Mouse (Mus musculus) kidney, postnatal 25 days (tissue): ENCODE measurements around the gene Postn.

Experiments
- DNase-seq, 2 experiments: peaks; one replicate each; pipeline ENCODE4 v3.0.0; 2021; ENCODE audit warnings: mixed read lengths in 2 of 2

Postn gene

DNA sequence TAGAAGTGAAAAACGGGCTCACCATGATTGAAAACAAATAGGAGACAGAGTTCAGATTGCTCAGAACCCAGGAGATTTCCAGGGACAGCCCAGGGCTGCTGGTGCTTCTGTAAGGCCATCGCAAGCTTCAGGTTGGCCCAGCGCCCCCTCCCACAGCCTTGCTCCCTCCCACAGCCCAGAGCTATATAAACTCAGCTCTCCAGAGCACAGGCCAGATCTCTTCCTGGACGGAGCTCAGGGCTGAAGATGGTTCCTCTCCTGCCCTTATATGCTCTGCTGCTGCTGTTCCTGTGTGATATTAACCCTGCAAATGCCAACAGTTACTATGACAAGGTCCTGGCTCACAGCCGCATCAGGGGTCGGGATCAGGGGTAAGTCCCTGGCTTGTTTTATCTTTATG, at the start of gene Postn:
Gene Postn (plus strand): TSS at position 213 of the 400 bp plus-strand sequence.
- no peak for DNase-seq

DNA sequence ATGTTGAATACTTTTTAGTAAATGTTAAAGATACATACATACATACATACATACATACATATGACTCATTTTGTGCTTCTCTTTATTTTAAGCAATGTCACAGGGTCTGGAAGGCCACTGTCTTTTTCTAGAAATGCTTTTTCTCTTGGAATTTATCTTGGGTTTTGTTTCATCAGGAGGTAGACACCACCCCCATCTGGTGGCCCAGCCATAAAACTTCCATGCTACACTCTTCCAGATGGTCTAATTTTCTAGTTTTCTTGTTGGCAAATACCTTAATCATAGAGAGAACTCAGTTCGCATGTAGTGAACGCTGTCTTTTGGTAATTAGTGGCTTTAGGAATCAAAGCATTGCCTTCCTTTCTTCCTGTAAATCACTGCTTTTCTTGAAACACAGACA, 46.9 kb upstream of the Postn start:
- DNase-seq = no peak

DNA sequence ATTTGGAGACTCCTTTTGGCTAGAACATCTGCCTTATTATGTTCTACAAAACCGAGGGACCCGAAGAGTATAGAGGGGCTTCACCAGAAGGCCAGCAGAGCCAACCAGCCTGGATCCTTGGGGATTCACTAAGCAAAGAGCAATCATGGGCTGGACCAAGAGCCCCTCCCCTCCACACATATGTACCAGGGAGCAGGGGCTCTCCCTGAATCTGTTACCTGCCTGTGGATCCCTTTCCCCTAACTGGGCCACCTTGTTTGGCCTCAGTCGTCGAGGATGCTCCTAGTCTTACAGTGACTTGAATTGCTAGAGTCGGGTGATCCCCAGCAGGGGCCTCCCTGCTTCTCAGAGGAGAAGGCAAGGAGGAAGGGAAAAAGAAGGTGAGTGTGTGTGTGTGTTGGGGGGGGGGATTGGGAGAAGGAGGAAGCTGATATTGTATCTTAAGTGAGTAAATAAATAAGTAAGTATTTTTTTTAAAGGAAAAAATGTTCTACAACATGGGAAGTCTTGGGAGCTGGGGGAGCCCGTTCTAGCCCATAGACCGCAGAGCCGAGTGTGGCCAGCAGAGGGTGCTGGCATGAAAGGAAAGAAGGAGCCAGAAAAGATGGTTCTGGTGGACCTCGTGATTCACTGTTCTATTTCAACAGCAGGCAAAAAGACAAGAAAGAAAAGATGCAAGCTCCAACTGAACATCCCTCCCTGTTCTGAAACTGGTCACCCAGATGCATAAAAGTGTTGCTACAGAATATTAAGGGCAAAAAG, 7.8 kb upstream of the Postn start:
- DNase-seq = peak; percentile 56 to 79

DNA sequence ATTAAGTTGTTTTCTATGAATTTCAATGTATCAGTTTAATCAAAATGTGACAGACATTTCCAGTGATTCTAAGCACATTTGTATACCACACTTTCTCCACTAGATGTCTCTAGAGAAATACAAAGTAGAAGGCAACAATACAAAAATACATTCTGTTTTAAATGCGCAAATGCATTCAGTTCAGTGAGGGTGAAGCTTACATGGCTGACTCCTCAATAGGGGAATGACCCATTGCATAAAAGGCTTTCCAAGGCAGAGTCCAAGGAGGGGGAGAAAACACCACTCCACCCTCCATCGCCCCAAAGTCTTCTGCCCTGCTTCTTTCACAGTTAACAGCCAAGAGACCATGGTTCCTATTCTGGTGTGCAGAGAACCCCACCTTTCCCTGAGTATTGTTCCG, 3.3 kb upstream of the Postn start:
- no peak for DNase-seq

DNA sequence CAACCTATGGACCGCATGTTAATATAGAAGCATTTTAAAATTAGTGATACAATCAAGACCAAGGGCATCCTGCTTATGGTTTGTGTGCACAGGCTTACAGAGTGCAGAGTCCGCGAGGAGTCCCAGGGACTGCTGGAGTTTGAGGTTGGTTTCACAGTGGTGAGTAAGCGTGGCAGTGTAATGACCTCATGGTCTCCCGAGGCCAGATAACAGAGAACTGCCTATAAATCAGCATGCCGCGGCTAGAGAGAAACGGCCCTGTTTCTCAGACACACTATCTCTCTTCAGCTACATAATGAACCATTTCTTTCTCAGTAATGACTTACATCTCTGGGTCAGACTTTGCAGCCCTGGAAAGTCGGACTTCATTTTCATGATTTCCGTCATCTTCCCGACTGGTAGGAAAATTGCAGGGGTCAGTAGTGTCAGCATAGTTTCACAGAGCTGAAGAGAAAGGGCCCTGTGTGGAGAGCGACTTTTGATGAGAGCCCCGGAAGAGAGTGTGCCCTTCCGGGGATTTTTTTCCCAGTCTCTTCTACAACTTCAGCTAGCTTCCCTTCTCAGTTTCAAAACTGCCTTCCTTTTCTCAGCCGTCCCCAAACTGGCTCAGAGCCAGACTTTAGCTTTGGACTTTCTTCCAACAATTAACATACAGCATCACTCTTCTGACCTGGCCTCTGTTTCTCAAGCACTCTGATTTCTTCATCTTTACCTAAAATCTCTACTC, 2.3 kb upstream of the Postn start:
- DNase-seq = peak; percentile 35 to 42

DNA sequence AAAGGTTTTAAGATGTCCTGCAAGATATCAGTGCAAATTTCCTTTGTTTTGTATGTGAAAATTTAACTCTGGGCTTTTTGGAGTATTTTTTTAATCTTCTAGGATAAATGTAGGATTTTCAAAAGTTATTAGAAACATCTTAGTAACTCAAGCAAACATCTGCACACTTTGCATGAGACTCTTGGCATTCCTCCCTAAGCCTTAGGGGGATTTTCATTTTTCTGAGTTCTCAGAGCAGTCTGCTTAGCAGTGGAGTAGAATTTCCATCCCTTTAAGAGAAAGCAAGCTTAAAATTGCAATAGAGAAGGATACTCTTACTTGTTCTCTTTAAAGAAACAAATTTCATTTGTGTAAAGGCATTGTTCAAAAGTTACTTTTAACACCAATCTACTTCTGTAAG, 747 bp downstream of the Postn start:
- no peak for DNase-seq

DNA sequence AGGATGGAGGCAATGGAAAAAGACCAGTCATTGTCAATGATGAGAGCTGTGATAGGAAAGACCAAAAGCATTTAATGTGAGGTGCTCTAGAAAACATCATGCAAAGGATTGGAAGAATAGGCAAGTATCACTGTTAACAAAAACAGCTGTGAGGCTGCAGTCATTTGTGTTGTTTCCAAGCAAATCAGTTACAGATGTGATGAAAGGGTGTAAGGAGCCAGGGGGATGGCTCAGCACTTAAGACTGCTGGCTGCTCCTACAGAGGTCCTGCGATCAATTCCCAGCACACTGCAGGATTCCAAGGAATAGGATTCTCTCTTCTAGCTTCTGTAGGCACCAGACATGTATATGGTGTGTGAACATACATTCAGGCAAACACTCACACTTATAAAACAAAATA, 10.1 kb downstream of the Postn start:
- no peak for DNase-seq

DNA sequence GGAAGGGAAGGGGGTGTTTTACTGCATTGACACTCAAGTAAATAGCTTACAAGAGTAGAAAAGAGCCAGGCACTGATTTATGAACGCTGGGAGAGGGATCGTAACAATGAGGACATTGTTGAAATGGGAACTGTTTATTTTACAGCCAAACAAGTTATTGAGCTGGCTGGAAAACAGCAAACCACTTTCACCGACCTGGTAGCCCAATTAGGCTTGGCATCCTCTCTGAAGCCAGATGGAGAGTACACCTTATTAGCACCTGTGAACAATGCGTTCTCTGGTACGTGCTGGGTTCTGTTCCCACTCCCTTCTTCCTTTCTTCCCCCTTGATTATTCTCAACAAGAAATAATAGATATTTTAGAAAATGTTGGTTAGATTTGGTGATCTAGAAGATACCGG, 11.7 kb downstream of the Postn start:
- DNase-seq = no peak

DNA sequence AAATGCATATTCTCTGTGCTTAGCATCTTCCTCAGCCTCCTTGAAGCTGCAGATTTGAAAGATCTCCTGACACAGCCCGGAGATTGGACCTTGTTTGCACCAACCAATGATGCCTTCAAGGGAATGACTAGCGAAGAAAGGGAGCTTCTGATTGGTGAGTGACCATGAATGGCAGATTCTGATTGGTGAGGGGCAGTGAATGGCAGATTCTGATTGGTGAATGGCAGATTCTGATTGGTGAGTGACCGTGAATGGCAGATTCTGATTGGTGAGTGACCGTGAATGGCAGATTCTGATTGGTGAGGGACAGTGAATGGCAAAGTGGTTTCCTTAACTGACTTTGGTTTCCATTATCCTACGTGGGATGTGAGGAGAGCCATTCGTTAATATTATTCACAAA, 15.1 kb downstream of the Postn start:
- DNase-seq = no peak

DNA sequence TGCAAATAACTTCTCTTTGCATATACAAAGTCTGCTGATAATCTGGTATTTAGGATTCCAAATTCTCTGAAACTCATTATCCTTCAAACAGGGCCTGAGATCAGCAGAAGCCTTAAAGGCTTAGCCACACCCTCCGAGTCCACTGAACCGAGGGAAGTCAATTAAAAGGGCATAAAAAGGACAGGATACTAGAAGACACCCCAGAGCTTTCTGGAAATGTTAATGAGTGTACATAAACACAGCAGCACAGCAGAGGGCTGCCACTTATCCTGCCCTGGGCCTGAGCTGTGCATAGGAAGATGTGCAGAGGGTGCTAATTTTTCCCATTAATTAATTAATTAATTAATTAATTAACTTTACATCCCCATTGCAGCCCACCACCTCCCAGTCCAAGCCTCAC, 16.7 kb downstream of the Postn start:
- DNase-seq = no peak

DNA sequence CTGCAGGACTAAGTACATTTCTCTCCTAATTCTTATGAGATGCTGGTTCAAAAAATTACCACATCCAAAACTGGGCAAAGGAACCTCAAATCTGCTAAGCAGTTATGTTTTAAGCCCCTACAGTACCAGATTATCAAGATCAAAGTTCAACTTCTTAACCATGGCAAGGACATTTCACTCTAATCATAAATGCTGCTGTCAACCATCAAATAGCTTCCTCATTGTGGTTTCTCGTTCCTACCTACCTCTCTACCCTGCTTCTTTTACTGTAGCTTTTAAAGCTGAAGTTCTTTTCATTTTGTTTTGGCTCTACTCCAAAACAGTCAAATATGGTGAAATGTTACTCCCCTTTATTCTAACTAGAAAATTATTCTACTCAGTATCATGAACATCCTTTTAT, 17.2 kb downstream of the Postn start:
- DNase-seq = no peak

DNA sequence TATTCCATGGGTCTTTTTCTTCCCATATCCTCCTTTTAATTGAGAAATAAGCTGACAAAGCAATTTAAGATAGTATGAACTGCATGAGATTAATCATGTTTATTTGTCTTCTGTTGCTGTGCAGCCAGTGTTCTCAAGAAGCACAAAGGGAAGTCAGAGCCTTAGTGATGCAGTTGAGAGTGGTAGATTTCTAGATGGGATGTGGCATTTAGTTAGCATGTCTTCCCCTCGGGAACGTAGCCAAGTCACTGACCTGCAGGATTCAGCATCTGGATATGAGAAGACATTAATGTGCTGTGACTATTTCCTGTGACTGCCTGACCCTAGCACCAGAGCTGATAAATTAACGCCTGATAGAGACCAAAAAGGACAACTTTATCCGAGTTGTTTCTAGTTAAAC, 19.1 kb downstream of the Postn start:
- DNase-seq = peak in 1 of 2 experiments; percentile 13

DNA sequence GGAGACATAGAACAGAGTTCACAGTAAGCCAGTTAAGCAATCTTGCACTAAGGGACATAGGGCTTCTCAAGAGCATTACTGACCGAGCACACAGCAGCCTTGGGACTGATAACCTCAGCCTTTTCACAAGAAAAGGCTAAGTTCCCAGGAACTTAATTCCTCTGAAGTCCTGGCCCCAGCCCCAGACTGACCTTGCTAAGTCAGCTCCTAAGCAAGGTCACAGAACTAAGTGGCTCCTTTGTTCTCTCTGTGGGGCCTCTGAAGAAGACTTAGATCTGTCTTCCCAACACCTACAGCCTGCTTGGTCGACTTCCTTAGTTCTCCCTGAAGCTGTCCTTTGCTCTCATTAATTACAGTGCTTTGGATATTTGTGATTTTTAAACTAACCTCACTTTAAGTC, 38.4 kb downstream of the Postn start:
- DNase-seq = no peak

DNA sequence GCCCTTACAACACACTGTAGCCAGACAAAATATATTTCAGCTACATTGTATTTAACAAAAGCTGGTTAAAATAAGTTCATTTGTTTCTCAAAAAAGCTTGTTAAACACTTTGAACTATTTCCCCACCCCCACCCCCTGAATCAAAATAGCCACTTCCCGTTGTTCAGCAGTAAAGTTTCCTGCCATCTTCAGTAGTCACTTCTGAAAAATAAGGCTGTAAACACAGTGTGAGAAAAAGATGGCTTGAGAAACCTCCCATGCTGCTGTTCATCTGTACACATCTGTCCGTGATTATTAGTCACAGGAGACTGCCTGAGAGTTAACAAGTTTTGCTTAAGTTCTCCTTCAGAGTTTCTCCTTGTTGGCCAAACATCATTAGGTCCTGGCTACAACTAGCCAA, 39.0 kb downstream of the Postn start:
- no peak for DNase-seq

DNA sequence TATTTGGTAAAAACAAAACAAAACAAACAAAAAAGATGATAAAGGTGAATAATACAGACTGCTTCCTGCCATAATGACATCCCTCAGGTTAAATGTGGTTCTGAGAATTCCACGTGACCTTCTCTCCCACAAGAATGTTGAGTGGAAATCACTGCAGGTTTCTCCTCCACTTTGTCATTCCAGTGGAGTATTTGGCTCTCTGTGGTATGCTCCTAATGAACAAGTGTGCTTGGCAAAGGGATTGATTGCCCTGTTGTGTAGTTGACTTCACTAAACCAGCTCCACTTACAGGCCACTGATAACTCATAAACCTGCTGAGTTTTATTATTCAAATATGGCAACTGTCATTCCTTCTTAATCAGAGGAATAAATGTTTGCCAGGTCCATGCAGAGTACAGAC, 39.7 kb downstream of the Postn start:
- DNase-seq = no peak

DNA sequence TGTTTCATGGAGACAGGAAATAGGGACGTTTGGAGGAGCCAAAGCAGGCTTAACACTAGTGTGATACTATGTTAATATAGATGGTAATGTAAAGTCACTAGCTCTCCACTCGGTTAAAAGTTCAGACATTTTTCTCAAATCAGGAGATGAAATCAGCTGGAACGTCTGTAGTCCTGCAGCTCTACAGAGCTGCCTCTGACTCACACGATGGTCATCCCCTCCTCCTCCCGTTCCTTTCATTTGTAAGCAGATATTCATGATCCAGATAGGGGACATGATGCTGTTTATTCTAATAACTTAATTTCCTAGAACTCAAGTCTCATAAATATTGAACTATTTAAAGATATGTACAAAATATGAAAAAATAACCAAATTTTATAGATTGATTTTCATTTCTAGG, 40.8 kb downstream of the Postn start:
- no peak for DNase-seq

DNA sequence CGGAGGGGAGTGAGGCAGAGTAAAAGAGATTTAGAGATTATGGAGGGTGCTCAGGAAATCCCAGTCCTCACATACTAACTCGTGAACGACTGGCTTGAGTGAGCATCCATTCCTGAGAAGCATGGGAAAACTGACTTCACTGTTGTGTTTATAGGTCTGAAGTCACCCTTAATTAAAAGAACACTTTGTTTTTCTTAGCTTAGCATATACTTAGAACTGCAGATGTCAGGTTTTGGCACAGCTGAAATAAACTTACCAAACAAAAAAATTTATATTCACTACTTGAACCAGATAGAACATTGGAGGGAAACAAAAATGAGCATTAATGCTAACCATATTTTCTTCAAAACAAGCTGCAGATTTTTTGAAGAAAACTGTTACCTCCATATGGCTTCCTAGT, 42.9 kb downstream of the Postn start:
- no peak for DNase-seq

DNA sequence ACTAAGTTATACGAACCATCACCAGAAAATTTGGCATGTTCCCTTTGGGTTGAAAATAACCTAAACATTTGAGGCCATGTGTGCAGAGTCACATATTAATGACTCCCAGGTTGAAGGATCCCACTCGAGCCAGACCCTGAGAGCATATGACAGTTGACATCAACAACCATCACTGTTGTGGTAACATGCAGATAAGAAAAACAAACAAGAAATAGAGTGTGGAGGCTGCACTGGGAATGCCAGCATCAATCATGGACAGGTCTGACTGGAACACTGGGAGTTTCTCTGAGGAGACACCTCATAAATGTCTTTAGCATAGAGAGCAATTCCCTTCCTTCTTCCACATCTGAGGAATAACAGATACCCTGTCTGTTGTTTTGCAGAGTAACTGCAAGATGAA, 45.7 kb downstream of the Postn start:
- DNase-seq = no peak

DNA sequence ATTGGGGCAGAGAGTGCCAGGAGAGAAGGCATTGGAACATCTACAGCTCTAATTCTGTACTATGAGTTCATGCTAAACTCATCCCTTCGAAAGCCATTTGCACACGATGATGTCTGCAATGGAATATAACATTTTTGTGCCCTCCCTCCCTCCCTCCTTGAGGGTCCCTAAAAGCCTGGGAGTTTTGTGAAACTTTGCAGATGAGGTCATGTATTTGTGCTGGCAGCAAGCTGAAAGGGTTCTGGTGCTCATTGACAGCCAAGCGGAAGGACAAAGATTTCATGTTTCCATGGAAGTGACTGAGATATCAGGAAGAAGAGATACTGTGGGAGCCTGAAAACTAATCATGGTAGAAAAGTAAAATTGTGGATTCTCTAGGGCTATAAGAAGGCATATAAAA, 50.1 kb downstream of the Postn start:
- DNase-seq = no peak

DNA sequence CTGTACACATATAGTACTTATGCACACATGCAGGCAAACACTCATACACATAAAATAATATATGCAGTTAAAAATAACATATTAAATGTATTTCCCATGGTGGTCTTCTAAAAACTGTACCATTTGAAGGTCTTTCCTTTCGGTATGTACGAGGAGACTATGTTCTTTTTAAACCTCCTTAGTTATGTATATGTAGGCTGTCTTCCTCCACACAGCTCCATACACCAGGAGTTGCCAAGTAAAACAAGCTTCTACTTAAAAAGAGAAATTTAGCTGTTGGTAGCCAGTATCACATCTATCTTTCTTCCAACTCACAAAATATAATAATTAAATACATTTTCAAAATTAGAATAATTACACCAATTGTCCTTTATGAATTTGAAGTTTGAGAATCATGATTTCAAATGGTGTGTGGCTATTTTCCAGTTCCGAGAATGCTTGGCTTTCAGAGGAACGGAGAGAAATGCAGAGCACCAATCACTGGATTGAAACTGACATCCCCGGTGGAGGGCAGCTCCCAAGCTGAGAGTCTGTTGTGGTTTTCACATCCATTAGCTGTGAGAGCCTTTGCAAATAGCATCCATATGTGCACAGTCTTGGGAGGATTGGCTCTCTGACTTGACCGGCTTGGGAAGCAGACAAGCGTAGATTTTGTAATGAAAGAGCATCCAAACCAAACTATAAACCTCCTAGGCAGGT, 52.1 kb downstream of the Postn start:
- DNase-seq = no peak

DNA sequence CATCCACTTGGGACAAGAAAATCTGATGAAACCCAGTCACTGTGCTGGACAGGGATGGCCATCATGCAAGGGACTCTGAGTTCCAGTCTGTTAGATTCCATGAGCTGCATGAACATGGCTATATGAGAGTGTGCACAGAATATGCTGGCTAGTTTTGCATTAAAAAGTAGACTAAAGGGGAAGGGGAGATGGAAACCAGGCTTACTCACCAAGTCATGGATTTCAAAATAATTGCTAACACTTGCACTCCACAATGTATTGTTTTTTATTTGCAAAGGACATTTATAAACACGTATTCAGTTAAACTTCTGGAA, 52.6 kb downstream of the Postn start:
- no peak for DNase-seq

DNA sequence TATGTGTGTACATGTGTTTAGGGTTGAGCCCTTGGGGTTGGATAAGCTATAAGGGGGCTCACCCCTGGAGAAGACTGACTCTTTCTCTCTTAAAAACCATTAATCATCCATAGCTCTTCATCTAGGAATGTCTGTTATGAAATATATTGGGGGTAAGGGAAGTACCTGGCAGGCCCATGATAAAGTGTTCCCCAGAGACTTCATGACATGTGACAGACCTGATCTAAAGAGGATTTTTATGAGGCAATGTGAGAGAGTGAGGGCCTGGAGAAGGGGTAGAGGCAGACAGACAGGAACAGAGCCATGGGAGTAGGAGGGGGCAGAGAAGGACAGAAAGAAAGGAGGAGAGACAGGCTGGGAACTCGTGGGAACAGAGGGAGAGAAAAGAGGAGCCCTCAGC, 53.5 kb downstream of the Postn start:
- DNase-seq = no peak

DNA sequence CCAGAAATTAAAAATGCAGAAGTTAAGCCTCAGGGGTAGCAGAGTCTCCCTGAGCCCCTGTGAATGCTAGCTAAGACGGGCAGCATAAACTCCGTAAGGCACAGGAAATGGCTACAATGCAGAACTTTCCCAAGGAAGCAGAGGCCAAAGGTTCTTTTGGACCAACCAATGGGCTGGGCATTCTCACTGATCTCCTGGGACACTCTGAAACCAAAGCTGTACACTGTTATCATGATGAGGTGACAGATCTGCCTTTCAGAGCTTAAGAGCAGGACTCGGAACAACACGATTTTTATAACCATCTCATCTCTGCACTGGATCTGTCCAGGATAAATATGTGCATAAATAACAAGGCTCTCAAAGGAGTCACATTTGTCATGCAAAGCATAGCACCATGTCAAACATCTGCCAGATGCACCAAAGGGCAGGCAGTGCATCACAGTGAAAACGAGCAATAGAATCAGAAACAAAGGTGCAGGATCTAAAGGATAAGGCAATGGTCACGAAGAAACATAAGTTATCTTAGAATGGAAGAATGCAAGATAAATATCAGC, 57.0 kb downstream of the Postn start:
- DNase-seq = no peak
